Mouse (Mus musculus): ENCODE measurements around the gene Try10. TPM values are rescaled to one million over a fixed set of nuclear protein-coding genes. Genes with fewer than 3 reads are reported as not detected.

Try10 gene
- not detected in 2 replicates for polyA plus RNA-seq (2012; ENCODE audit: low replicate concordance)

DNA sequence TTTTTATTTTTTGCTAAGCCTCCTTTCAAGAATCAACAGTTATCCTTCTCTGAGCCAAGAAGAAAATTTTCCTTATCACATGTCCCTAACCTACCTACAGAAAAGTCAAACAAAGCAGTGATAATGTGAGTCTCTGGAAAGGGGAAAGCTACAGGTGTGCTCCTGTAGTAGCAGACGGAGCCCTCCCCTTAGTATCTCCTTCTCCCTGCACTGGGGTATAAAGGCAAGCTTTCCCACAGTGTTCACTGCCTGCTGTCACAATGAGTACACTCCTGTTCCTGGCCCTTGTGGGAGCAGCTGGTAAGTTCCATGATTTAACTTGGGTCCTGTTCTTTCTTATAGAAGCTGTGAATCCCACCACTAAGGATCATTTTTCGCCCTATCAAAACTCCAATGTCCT is at the start of gene Try10:
Gene Try10 (plus strand): TSS at position 174 of the 400 bp plus-strand sequence.

DNA sequence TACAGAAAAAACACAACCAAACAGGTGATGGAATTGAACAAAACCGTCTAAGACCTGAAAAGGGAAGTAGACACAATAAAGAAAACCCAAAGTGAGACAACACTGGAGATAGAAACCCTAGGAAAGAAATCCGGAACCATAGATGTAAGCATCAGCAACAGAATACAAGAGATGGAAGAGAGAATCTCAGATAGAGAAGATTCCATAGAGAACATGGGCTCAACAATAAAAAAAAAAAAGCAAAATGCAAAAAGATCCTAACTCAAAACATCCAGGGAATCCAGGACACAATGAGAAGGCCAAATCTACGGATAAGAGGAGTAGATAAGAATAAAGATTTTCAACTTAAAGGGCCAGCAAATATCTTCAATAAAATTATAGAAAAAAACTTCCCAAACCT is 37.2 kb upstream of the Try10 start, which contains the start of gene Try5:
Gene Try5 (minus strand): TSS at position 101 of the 400 bp plus-strand sequence.

DNA sequence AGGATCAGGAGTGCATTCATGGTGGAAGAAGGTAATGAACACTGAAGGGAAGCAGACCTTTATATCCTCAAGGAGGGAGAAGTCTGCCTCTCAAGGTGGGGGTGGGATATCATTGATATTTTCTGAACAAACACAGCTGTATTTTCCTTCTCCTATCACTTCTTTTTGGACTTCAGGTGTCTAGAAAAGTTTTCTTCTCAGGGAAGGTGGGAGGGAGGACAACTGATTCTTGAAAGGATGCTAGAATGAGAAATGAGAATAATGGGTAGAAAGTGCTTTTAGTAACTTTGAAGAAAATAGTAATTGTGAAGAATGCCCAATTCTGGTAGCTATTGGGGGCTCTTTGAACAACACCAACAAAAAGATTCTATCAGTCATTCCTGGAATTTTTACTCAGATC is 23.7 kb downstream of the Try10 start, which contains the start of gene Prss3:
Gene Prss3 (minus strand): TSS at position 101 of the 400 bp plus-strand sequence.

DNA sequence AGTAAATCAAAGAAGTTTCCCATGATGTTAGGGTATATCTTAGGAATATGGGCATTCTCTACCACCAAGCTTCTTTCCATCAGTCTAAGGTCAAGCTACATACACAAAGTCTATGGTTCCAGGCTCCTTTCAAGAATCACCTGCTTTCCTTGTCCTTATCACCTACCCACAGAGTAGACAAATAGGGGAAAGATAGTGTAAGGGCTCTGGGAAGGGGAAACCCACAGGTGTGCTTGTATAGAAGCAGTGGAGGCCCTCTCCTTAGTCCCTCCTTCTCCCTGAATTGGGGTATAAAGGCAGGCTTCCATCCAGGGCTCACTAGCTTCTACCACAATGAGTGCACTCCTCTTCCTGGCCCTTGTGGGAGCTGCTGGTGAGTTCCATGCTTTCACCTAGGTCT is 38.2 kb downstream of the Try10 start, which contains the start of gene Gm5771:
Gene Gm5771 (plus strand): TSS at position 301 of the 400 bp plus-strand sequence.

Other genes starting within 250 kb of the Try10 start
- gene Try4, start 51.8 kb upstream of the Try10 start, polyA plus RNA-seq (2012; ENCODE audit: low replicate concordance), result 0.51 TPM in 1 of 2 replicates, not detected in the other
- 0.28 TPM in 1 of 2 replicates, not detected in the other for gene Try5, start 37.3 kb upstream of the Try10 start, polyA plus RNA-seq (2012; ENCODE audit: low replicate concordance)
- not detected in 2 replicates for gene Prss3, start 23.6 kb downstream of the Try10 start, polyA plus RNA-seq (2012; ENCODE audit: low replicate concordance)
- not detected in 2 replicates for gene Gm5771, start 38.3 kb downstream of the Try10 start, polyA plus RNA-seq (2012; ENCODE audit: low replicate concordance)
- gene Gm10334, start 92.0 kb downstream of the Try10 start, polyA plus RNA-seq (2012; ENCODE audit: low replicate concordance), result not detected in 2 replicates
- gene Prss1, start 104.8 kb downstream of the Try10 start, polyA plus RNA-seq (2012; ENCODE audit: low replicate concordance), result not detected in 2 replicates
- 0.86 TPM in 1 of 2 replicates, not detected in the other for gene Prss2, start 167.7 kb downstream of the Try10 start, polyA plus RNA-seq (2012; ENCODE audit: low replicate concordance)

Measured in hematopoietic multipotent progenitor cell, adult 10-12 weeks (in vitro differentiated cells).